Mouse (Mus musculus): ENCODE results near the gene Poc1b.

DNA sequence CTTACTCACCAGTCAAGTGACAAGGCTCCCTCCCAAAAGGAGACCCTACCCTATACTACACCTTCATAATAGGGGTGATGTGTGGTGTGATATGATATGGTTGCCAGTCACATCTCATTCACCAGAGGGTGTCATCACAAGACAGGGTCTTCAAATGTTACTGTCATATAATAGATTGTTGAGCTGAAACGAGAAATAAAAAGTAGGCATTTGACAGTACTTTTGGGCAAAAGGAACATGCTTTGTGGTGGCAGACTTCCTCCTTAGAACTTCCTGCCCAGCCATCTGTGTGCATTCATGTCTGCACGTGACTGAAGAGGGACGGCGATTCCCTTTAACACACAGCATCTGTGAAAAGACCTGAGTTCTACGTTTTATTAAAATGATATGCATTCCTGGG is 75.3 kb downstream of the Poc1b start:
- TF ChIP-seq ZC3H11A (IDR thresholded peaks at IDR 0.05; ENCODE audit: borderline replicate concordance, low read depth, low read length) (no peak), CHD2 (IDR thresholded peaks at IDR 0.05; ENCODE audit: low read depth, low read length) (no peak), HCFC1 (IDR thresholded peaks at IDR 0.05; ENCODE audit: borderline replicate concordance, insufficient read depth, low read length) (no peak), MAFK (IDR thresholded peaks at IDR 0.05; ENCODE audit: insufficient read depth, low read depth, low read length) (no peak)
